Mouse (Mus musculus): Measurements from ENCODE around the gene Ppp1cc. TPM values are rescaled to one million over a fixed set of nuclear protein-coding genes. Genes with fewer than 3 reads are reported as not detected.
"Not testable (repeated sequence)": the region's sequence is repeated elsewhere in the genome, so short reads cannot be mapped to it uniquely, and the experiment has no call there.

Gene Ppp1cc
- polyA plus RNA-seq, 1 experiment from 2014 or later: 373 TPM

DNA sequence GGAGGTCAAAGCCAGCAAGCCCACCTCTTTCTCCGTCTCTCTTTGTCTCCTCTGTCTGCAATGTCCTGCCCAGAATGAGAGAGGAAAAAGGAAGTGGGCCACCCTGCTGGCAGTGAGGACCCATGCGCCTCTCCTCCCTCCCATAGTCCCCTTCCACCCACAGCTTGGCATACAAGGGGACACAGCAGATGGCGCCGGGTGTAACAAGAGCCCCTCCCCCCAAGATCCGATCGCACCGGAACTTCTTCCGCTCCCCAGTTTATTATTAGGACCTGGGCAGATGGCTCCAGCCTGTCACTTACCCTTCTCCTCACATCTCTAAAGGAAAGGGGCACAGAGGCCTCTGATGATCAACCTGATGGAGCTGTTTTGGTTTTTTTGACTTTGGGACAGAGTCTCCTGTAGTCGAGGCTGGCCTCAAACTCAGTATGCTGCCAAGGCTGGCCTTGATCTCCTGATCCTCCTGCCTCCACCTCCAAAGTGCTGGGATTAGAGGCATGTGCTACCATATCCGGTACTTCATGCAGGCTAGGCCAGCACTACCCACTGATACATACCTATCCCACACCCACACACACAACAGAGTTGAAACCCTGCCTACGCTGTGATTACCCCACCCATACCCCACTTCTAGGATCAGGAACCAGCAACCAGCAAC lies 27.6 kb upstream of the Ppp1cc start:
- no peak for DNase-seq (ENCODE audit: low spot score)
- Histone ChIP-seq H3K27ac (no peak overlapping the region), H3K4me3 (no peak overlapping the region), H3K9me3 (replicated peaks) (no peaks in the 10 kb centered on the region), H3K27me3 (ENCODE audit: low read depth, poor library complexity, severe bottlenecking) (peaks cover 16% of the 10 kb centered on the region), H3K36me3 (no peaks in the 10 kb centered on the region), H3K4me1 (peaks cover 27% of the 10 kb centered on the region)
- WGBS: 85% methylated on average over 11 of the region's 11 CpGs

DNA sequence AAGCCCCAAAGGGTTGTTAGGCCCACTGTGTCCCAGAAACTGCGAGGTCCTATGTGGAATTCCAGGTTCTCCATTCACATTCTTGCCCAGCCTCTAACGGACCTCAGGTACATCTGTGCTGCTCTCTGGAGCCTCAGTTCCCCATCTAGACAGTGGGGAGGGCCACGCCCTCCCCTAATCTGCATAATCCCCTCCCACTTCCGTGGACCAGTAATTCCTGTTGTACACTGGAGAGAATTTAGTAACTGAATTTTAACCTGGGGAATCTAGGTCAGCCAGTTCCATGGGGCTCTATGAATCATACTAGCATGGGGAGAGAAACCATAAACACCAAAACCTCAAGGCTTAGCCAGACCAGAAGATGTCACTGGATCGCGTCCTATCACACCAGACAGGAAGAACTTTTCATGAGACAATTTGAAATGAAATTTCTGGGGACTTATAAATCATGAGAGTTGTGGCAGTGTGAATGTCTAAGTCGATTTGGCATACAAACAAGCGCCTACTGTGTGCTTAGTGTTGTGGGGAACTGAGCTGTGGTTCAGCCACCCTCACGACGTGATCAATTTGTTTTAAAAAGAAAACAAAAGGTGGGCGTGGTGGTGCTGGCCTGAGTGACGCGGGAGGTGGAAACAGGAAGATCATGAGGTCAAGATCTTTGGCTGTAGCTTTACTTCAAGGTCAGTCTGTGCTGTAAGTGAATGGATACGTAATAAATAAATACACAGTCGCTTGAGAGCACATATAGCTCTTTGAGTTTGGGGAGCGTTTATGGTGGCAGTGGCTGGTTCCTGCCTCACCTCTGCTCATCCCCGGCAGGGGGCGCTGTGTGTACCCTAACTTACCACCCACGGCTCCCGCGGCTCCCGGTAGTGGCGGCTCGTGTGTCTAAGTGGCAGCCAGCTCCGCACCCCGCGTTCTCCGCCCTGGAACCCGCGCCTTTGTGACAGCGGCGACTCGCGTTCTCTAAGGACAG lies 26.7 kb upstream of the Ppp1cc start:
- Histone ChIP-seq H3K36me3 (no peaks in the 10 kb centered on the region), H3K27me3 (ENCODE audit: low read depth, poor library complexity, severe bottlenecking) (peaks cover 16% of the 10 kb centered on the region), H3K27ac (0 out of 2 replicates have a peak overlapping the region, but pooled peaks have one; percentile 3), H3K4me1 (peaks cover 27% of the 10 kb centered on the region), H3K9me3 (replicated peaks) (no peaks in the 10 kb centered on the region), H3K4me3 (peak overlapping the region; percentile 45)
- WGBS: 12% methylated on average over 34 of the region's 34 CpGs
- peak; percentile 95 for DNase-seq (ENCODE audit: low spot score)

DNA sequence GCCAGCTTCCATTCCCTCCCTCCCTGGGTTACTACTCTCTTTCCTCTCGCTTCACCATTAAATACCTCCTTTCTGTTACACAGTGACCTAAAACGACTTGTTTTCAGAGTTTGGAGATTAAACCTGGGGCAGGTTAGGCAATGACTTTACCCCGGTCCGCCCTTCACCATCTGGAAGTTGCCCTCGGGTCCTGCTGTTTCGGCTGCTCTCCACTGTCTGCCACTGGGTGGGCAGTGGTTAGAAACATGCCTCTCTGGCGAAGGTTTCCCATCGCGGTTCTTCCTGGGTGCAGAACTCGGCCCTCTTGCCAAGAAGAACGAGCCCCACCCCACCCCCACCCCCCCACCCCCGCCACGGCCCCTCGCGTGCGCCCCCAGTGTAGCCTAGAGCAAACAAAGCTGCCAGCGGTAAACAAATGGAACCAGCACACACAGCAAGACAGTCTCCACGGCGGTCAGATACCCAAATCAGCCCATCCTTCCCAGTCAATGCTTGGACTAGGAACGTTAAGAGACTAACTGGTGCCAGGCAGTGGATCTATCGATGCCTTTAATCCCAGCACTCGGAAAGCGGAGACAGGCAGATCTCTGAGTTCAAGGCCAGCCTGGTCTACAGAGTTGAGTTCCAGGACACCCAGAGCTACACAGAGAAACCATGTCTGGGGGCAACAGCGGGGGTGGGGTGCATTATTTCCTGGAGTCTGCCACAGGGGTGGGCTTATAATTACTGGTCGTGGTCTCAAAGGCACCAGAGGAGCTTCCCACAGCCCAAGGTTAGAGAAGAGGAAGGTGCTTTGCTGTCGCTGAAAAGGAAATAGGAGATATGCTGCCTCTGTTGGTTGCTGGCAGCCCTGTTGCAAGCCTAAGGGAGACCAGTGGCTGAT lies 25.7 kb upstream of the Ppp1cc start:
- no peaks in the 10 kb centered on the region for H3K36me3 ChIP-seq
- H3K27ac ChIP-seq: 0 out of 2 replicates have a peak overlapping the region, but pooled peaks have one; percentile 3
- no peaks in the 10 kb centered on the region for H3K9me3 ChIP-seq (replicated peaks)
- 28% methylated on average over 26 of the region's 26 CpGs for WGBS
- H3K4me1 ChIP-seq: peaks cover 27% of the 10 kb centered on the region
- peak overlapping the region; percentile 45 for H3K4me3 ChIP-seq
- DNase-seq (ENCODE audit: low spot score): no peak
- H3K27me3 ChIP-seq (ENCODE audit: low read depth, poor library complexity, severe bottlenecking): peaks cover 16% of the 10 kb centered on the region

DNA sequence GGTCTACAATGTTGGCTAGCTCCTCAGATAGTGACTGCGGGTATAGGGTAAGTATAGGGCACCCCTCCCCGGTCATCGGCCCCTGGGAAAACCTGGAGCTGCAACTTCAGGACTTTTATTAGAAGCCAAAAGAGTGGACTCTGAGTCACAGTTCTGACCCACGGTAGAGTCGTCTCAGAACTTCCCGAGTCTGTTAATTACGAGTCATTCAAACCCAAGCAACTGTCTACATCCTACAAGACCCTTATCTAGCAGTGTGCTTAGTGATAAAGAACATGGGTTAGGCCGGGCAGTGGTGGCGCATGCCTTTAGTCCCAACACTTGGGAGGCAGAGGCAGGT lies 25.1 kb upstream of the Ppp1cc start:
- 91% methylated on average over 9 of the region's 9 CpGs for WGBS
- H3K9me3 ChIP-seq (replicated peaks): no peaks in the 10 kb centered on the region
- no peaks in the 10 kb centered on the region for H3K36me3 ChIP-seq
- H3K4me1 ChIP-seq: peaks cover 27% of the 10 kb centered on the region
- no peak overlapping the region for H3K4me3 ChIP-seq
- no peak overlapping the region for H3K27ac ChIP-seq
- peaks cover 16% of the 10 kb centered on the region for H3K27me3 ChIP-seq (ENCODE audit: low read depth, poor library complexity, severe bottlenecking)
- DNase-seq (ENCODE audit: low spot score): no peak

GRCm38 (mm10) chr5:122134395-122135289 lies 23.4 kb upstream of the Ppp1cc start:
- H3K4me1 ChIP-seq: peaks cover 23% of the 10 kb centered on the region
- H3K4me3 ChIP-seq: no peak overlapping the region
- WGBS: 93% methylated on average over 14 of the region's 14 CpGs
- no peak for DNase-seq (ENCODE audit: low spot score)
- no peaks in the 10 kb centered on the region for H3K9me3 ChIP-seq (replicated peaks)
- H3K27me3 ChIP-seq (ENCODE audit: low read depth, poor library complexity, severe bottlenecking): peaks cover 14% of the 10 kb centered on the region
- H3K27ac ChIP-seq: no peak overlapping the region
- H3K36me3 ChIP-seq: no peaks in the 10 kb centered on the region

DNA sequence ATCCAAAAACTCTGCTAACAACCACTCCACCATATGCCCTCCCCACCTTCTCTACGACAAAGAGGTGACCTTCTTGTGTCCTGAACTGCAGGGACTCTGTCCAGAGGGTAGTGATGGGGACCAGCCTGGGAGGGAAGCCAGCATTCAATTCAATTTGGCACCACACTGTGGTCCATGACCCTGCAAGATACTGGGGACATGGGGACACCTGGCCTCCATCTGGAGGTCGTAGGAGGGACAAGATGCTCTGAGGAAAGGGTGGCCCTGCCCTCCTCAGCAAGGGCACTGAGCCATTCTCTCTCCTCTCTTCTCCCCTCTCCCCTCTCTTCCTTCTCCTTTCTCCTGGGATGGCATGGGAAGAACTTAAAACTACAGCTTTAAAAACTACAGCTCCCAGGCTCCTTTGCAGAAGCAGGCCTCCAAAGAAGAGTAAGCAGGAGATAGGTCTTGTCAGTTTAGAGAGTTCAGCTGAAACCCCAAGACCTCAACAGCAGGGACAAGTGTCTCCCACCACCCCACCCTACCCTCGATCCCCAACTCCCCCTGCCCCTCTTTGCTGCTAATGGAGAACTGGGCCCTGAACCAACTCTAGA lies 22.7 kb upstream of the Ppp1cc start:
- Histone ChIP-seq H3K4me3 (no peak overlapping the region), H3K9me3 (replicated peaks) (no peaks in the 10 kb centered on the region), H3K27ac (no peak overlapping the region), H3K36me3 (no peaks in the 10 kb centered on the region), H3K4me1 (peaks cover 23% of the 10 kb centered on the region), H3K27me3 (ENCODE audit: low read depth, poor library complexity, severe bottlenecking) (peaks cover 9% of the 10 kb centered on the region)
- no peak for DNase-seq (ENCODE audit: low spot score)
- 70% methylated on average over 3 of the region's 3 CpGs for WGBS

GRCm38 (mm10) chr5:122136508-122137408 lies 21.3 kb upstream of the Ppp1cc start:
- H3K9me3 ChIP-seq (replicated peaks): no peaks in the 10 kb centered on the region
- no peak for DNase-seq (ENCODE audit: low spot score)

DNA sequence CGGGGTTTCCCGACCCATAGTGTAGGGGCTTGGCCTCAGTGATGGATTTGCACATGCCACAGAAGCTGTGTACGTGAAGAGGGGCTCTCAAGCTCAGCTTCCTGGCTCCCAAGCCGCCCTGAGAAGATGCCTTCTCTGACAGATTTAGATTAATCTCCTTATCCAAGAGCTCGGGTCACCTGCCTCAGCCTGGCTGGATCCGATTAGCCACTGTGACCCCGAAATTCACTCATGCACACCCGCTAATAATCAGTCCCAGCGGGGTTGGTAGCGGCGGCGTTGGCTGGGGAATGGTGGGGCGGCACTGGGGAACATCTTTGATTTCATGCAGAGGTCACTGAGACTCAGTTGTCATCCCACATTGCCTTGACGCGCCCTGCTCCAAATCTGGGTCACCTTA lies 19.2 kb upstream of the Ppp1cc start:
- WGBS: 75% methylated on average over 15 of the region's 15 CpGs
- H3K36me3 ChIP-seq: no peaks in the 10 kb centered on the region
- no peak overlapping the region for H3K4me3 ChIP-seq
- DNase-seq (ENCODE audit: low spot score): no peak
- H3K9me3 ChIP-seq (replicated peaks): no peaks in the 10 kb centered on the region
- H3K27ac ChIP-seq: no peak overlapping the region
- peaks cover 4% of the 10 kb centered on the region; the same call in 1 of the 2 replicates for H3K4me1 ChIP-seq
- H3K27me3 ChIP-seq (ENCODE audit: low read depth, poor library complexity, severe bottlenecking): no peaks in the 10 kb centered on the region

More at GRCm38 (mm10) chr5:122136508-122137408, 21.3 kb upstream of the Ppp1cc start:
- Histone ChIP-seq H3K36me3 (no peaks in the 10 kb centered on the region), H3K4me1 (peaks cover 11% of the 10 kb centered on the region), H3K27me3 (ENCODE audit: low read depth, poor library complexity, severe bottlenecking) (peaks cover 6% of the 10 kb centered on the region; the same call in 1 of the 2 replicates), H3K4me3 (no peak overlapping the region), H3K27ac (no peak overlapping the region)
- 87% methylated on average over 14 of the region's 14 CpGs for WGBS

GRCm38 (mm10) chr5:122139771-122140170 lies 18.3 kb upstream of the Ppp1cc start:
- DNase-seq (ENCODE audit: low spot score); H3K27me3 ChIP-seq (ENCODE audit: low read depth, poor library complexity, severe bottlenecking); H3K4me1 ChIP-seq; H3K36me3 ChIP-seq; H3K9me3 ChIP-seq (replicated peaks); H3K27ac ChIP-seq; H3K4me3 ChIP-seq: not testable (repeated sequence)
- WGBS: 80% methylated on average over 2 of the region's 2 CpGs

- Histone ChIP-seq H3K27ac (no peak within 1 kb of the TSS), H3K36me3 (no peaks in the 10 kb centered on the region), H3K9me3 (replicated peaks) (no peaks in the 10 kb centered on the region), H3K27me3 (ENCODE audit: low read depth, poor library complexity, severe bottlenecking) (no peaks in the 10 kb centered on the region), H3K4me3 (no peak within 1 kb of the TSS), H3K4me1 (peaks cover 9% of the 10 kb centered on the region)
- DNase-seq (ENCODE audit: low spot score): no peak
- WGBS: 92% methylated on average over 3 of the region's 3 CpGs
Measured at GRCm38 (mm10) chr5:122140723-122141122, 17.4 kb upstream of the Ppp1cc start, which contains the start of gene Ccdc63. Gene Ccdc63 (minus strand): TSS chr5:122140823.

All from limb, embryonic 10.5 days (tissue).